Mouse (Mus musculus) liver, postnatal 0 days (tissue): Measurements from ENCODE around the gene Nkx6-2.

Experiments
- CTCF ChIP-seq: sonication (generic); IDR thresholded peaks from 2 replicates; pipeline ENCODE4 v1.5.1; 2016; ENCODE audit warnings: antibody characterized with exemption, low read depth
- EP300 ChIP-seq: IDR thresholded peaks from 2 replicates; pipeline ENCODE4 v1.6.1; 2016; ENCODE audit warnings: antibody characterized with exemption, low read depth, mild to moderate bottlenecking

DNA sequence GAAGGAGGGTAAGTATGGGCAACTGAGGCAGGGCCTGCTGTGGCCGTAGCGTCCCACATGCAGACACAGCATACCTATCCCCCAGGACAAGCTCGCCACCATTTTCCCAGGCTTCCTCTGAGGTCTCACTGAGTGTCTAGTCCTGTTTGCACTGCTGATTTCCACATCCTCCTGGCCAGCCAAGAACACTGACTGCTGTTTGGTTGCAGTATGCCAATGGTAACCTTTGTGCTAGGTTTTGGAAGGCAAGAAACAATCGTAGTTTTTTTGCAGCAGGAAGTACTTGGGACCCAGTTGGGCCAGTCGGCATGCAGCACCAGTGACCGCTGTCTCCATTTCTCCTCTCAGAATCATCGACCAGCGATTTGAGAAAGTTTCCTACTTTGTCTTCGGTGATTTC is 44.8 kb downstream of the Nkx6-2 start:
- no peak for TF ChIP-seq EP300
- TF ChIP-seq CTCF: no peak
